Mouse (Mus musculus) MEL (cell line): ENCODE data around the gene Nckap1. TPM values are rescaled to one million over a fixed set of nuclear protein-coding genes. Genes with fewer than 3 reads are reported as not detected.

ENCODE experiments used
- DNase-seq: peaks from one replicate; pipeline ENCODE4 v3.0.0; 2011; ENCODE audit warnings: low read depth, low spot score
- H3K27ac ChIP-seq: 2 replicates; pipeline ENCODE4 v1.5.1; 2012; ENCODE audit warnings: low read depth, mild to moderate bottlenecking, control low read depth, low read length, moderate library complexity; ENCODE audit not compliant: control insufficient read depth
- H3K27me3 ChIP-seq, 2 experiments: fragments of 150-350 bp in 1 of 2; sonication (generic) in 1 of 2; 2 replicates each; pipeline ENCODE4 v1.6.1; 2012; ENCODE audit warnings: low read length in 2 of 2, mild to moderate bottlenecking in 2 of 2, improper control_type of control experiment in 1 of 2, moderate library complexity in 1 of 2; ENCODE audit not compliant: insufficient read depth in 2 of 2, control insufficient read depth in 1 of 2
- H3K36me3 ChIP-seq, 2 experiments: 2 replicates each; pipeline ENCODE4 v1.6.1; 2012 to 2014; ENCODE audit warnings: low read length in 2 of 2, improper control_type of control experiment in 1 of 2, inconsistent platforms in 1 of 2, mild to moderate bottlenecking in 1 of 2; ENCODE audit not compliant: insufficient read depth in 2 of 2, control insufficient read depth in 1 of 2
- H3K4me1 ChIP-seq, 2 experiments: fragments of 150-350 bp in 1 of 2; sonication (generic) in 1 of 2; 2 replicates each; pipeline ENCODE4 v1.6.1; 2012; ENCODE audit warnings: low read length in 2 of 2, improper control_type of control experiment in 1 of 2, mild to moderate bottlenecking in 1 of 2; ENCODE audit not compliant: insufficient read depth in 2 of 2, control insufficient read depth in 1 of 2
- H3K4me3 ChIP-seq, 2 experiments: fragments of 150-350 bp in 1 of 2; sonication (generic) in 1 of 2; 2 replicates each; pipeline ENCODE4 v1.5.1; 2012; ENCODE audit warnings: low read depth in 2 of 2, low read length in 2 of 2, mild to moderate bottlenecking in 2 of 2, moderate library complexity in 2 of 2, control low read depth in 1 of 2, improper control_type of control experiment in 1 of 2; ENCODE audit not compliant: control insufficient read depth in 1 of 2, insufficient read depth in 1 of 2
- H3K79me2 ChIP-seq: 2 replicates; pipeline ENCODE4 v1.6.1; 2012; ENCODE audit warnings: mild to moderate bottlenecking, low read length, moderate library complexity; ENCODE audit not compliant: control insufficient read depth, poor library complexity, insufficient read depth
- H3K9ac ChIP-seq: 2 replicates; pipeline ENCODE4 v1.6.1; 2012; ENCODE audit warnings: low read depth, mild to moderate bottlenecking, control low read depth, low read length, moderate library complexity; ENCODE audit not compliant: control insufficient read depth, poor library complexity, severe bottlenecking
- H3K9me3 ChIP-seq: fragments of 150-350 bp; sonication (generic); replicated peaks from 2 replicates; pipeline ENCODE4 v1.6.1; 2012; ENCODE audit warnings: mild to moderate bottlenecking, low read length, improper control_type of control experiment, moderate library complexity; ENCODE audit not compliant: insufficient read depth
- CHD1 ChIP-seq: IDR thresholded peaks from 2 replicates; pipeline ENCODE4 v1.6.1; 2012; ENCODE audit warnings: low read depth, mild to moderate bottlenecking, inconsistent platforms, low read length, improper control_type of control experiment
- CTCF ChIP-seq, 3 experiments: IDR thresholded peaks in 2 of 3; conservative IDR thresholded peaks in 1 of 3; 2 replicates each; pipeline ENCODE4 v1.5.1; 2011 to 2012; ENCODE audit warnings: low read length in 3 of 3, low read depth in 2 of 3, mild to moderate bottlenecking in 2 of 3, improper control_type of control experiment in 1 of 3, inconsistent platforms in 1 of 3, mixed read lengths in 1 of 3, moderate library complexity in 1 of 3; ENCODE audit not compliant: control insufficient read depth in 1 of 3, insufficient read depth in 1 of 3, poor library complexity in 1 of 3, severe bottlenecking in 1 of 3
- E2F4 ChIP-seq: IDR thresholded peaks from 2 replicates; pipeline ENCODE4 v1.6.1; 2011; ENCODE audit warnings: low read depth, low read length, improper control_type of control experiment, borderline replicate concordance
- EP300 ChIP-seq, 2 experiments: IDR thresholded peaks; 2 replicates each; pipeline ENCODE4 v1.6.1; 2011; ENCODE audit warnings: improper control_type of control experiment in 2 of 2, low read length in 2 of 2, low read depth in 1 of 2, mild to moderate bottlenecking in 1 of 2
- ETS1 ChIP-seq: IDR thresholded peaks from 2 replicates; pipeline ENCODE4 v1.6.1; 2012; ENCODE audit warnings: low read depth, mild to moderate bottlenecking, inconsistent platforms, low read length, improper control_type of control experiment, moderate library complexity
- HCFC1 ChIP-seq: IDR thresholded peaks from 2 replicates; pipeline ENCODE4 v1.6.1; 2012; ENCODE audit warnings: low read depth, mild to moderate bottlenecking, inconsistent platforms, low read length, improper control_type of control experiment, moderate library complexity
- KAT2A ChIP-seq: conservative IDR thresholded peaks from 2 replicates; pipeline ENCODE4 v1.6.1; 2012; ENCODE audit warnings: low read depth, low read length, improper control_type of control experiment, inconsistent platforms
- MAX ChIP-seq: IDR thresholded peaks from 2 replicates; pipeline ENCODE4 v1.6.1; 2011; ENCODE audit warnings: low read length, improper control_type of control experiment
- MYB ChIP-seq: IDR thresholded peaks from 2 replicates; pipeline ENCODE4 v1.6.1; 2011; ENCODE audit warnings: mild to moderate bottlenecking, low read depth, low read length, improper control_type of control experiment
- MYC ChIP-seq: IDR thresholded peaks from 2 replicates; pipeline ENCODE4 v1.6.1; 2011; ENCODE audit warnings: low read depth, mild to moderate bottlenecking, low read length, improper control_type of control experiment, moderate library complexity
- NELFE ChIP-seq: IDR thresholded peaks from 2 replicates; pipeline ENCODE4 v1.6.1; 2011; ENCODE audit warnings: low read depth, low read length, improper control_type of control experiment
- NRF1 ChIP-seq: IDR thresholded peaks from 2 replicates; pipeline ENCODE4 v1.6.1; 2014; ENCODE audit warnings: low read depth, mild to moderate bottlenecking, inconsistent platforms, low read length, improper control_type of control experiment, moderate library complexity; ENCODE audit not compliant: poor library complexity, insufficient read depth, severe bottlenecking
- POLR2A ChIP-seq, 2 experiments: IDR thresholded peaks; 2 replicates each; pipeline ENCODE4 v1.6.1; 2011 to 2012; ENCODE audit warnings: low read length in 2 of 2, mild to moderate bottlenecking in 2 of 2, control low read depth in 1 of 2, improper control_type of control experiment in 1 of 2, low read depth in 1 of 2, moderate library complexity in 1 of 2; ENCODE audit not compliant: control insufficient read depth in 1 of 2, insufficient read depth in 1 of 2, poor library complexity in 1 of 2
- POLR2AphosphoS2 ChIP-seq: IDR thresholded peaks from 2 replicates; pipeline ENCODE4 v1.6.1; 2011; ENCODE audit warnings: low read length, improper control_type of control experiment
- RCOR1 ChIP-seq: IDR thresholded peaks from 2 replicates; pipeline ENCODE4 v1.6.1; 2012; ENCODE audit warnings: low read depth, mild to moderate bottlenecking, inconsistent platforms, low read length, improper control_type of control experiment
- SIN3A ChIP-seq: IDR thresholded peaks from 2 replicates; pipeline ENCODE4 v1.6.1; 2012; ENCODE audit warnings: low read length, improper control_type of control experiment, inconsistent platforms
- TAL1 ChIP-seq: IDR thresholded peaks from 2 replicates; pipeline ENCODE4 v1.6.1; 2012; ENCODE audit warnings: mild to moderate bottlenecking, inconsistent platforms, low read length, moderate library complexity, mixed read lengths
- ZC3H11A ChIP-seq: IDR thresholded peaks from 2 replicates; pipeline ENCODE4 v1.6.1; 2012; ENCODE audit warnings: low read depth, mild to moderate bottlenecking, inconsistent platforms, low read length, improper control_type of control experiment
- ZNF384 ChIP-seq: IDR thresholded peaks from 2 replicates; pipeline ENCODE4 v1.6.1; 2012; ENCODE audit warnings: low read depth, mild to moderate bottlenecking, inconsistent platforms, low read length, improper control_type of control experiment
- polyA plus RNA-seq, 2 experiments: library from polyadenylated mRNA; stranded (reverse) in 1 of 2; unstranded in 1 of 2; fragments of >175 nt in 1 of 2; fragments of >200 nt in 1 of 2; gene quantifications; 2 replicates each; pipeline versions ENCODE4 v1.2.1 to v1.2.4; 2012; ENCODE audit warnings: low replicate concordance in 2 of 2, low read depth in 1 of 2; ENCODE audit not compliant: insufficient read length in 2 of 2, insufficient read depth in 1 of 2, missing spikeins in 1 of 2
- total RNA-seq: library from RNA; depleted of rRNA; stranded (reverse); fragments of 300-350 nt; gene quantifications from 2 replicates; pipeline ENCODE4 v1.2.3, GENCODE M21; 2012

Gene Nckap1
- total and polyA plus RNA-seq, 3 experiments, result 5.9 to 7.1 TPM; not detected in 1

GRCm38 (mm10) chr2:80567411-80567810 is 13.8 kb downstream of the Nckap1 start:
- DNase-seq, result no peak
- no peaks in the 10 kb centered on the region for H3K79me2 ChIP-seq
- TF ChIP-seq ZNF384, result no peak
- TF ChIP-seq MYC, result no peak
- no peak for TF ChIP-seq CHD1
- no peak for TF ChIP-seq CTCF (IDR thresholded peaks at IDR 0.05 in 2 of 3, conservative IDR thresholded peaks at IDR 0.05 in 1 of 3; ENCODE audit: control insufficient read depth in 1 of 3, insufficient read depth in 1 of 3, low read depth in 2 of 3, low read length in 3 of 3, poor library complexity in 1 of 3, severe bottlenecking in 1 of 3)
- TF ChIP-seq MYB, result no peak
- no peak for TF ChIP-seq POLR2AphosphoS2
- TF ChIP-seq RCOR1, result no peak
- no peak for TF ChIP-seq NELFE
- TF ChIP-seq NRF1, result no peak
- no peak for TF ChIP-seq TAL1
- no peaks in the 10 kb centered on the region for H3K27me3 ChIP-seq
- H3K27ac ChIP-seq, result no peak overlapping the region
- H3K36me3 ChIP-seq, result no peaks in the 10 kb centered on the region; a peak in 1 of 4 replicates
- no peak overlapping the region for H3K9ac ChIP-seq
- no peak overlapping the region for H3K4me3 ChIP-seq
- H3K9me3 ChIP-seq, result no peaks in the 10 kb centered on the region
- peaks cover 0 to 2% of the 10 kb centered on the region in 2 experiments; a peak in 1 of 4 replicates for H3K4me1 ChIP-seq

DNA sequence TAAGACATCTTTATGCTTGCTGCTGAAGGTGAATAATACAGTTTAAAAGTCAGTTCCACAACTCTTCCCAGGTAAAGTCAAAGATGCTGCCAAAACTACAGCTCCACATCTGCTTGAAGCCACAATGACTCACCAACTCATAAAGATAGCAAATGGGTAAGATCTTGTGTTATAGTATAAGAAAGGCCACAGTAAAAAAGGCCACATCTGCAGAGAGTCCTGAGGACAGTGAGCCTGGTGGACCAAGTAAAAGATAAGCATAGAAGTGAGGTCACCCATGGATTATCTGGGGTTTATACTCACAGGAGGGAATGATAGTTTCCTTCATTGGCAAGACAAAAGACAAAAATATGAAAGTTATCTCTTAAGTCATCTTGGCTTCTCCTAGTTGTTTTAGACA is 18.9 kb downstream of the Nckap1 start:
- no peak for DNase-seq
- Histone ChIP-seq H3K4me1 (peaks cover 2 to 3% of the 10 kb centered on the region in 2 experiments; a peak in 1 of 4 replicates), H3K4me3 (no peak overlapping the region), H3K9ac (no peak overlapping the region), H3K9me3 (no peaks in the 10 kb centered on the region), H3K36me3 (peaks cover 0 to 5% of the 10 kb centered on the region in 2 experiments; a peak in 1 of 4 replicates), H3K27me3 (no peaks in the 10 kb centered on the region), H3K27ac (no peak overlapping the region), H3K79me2 (no peaks in the 10 kb centered on the region)
- TF ChIP-seq EP300 (IDR thresholded peaks at IDR 0.05; ENCODE audit: low read depth in 1 of 2, low read length in 2 of 2) (peak in 1 of 2 experiments; percentile 32; a peak in 1 of 4 replicates), SIN3A (no peak)

DNA sequence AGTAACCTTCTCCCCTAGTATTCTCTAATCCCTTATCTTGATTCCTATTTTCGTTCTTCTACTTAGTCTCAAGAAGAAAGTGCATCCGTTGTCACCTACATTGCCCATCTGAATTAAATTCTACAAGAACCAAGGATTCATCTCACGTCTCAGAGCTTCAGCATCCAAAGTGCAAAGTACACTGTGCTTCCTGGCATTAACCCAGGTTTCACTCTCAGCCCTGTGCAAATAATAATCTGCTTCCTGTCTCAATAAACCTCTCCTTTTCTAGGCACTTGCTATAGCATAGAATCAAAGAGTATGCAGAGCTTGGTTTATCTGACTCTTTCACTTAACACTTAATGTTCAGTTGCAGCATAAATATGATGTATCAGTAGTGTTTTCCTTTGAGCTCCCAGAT is 19.7 kb downstream of the Nckap1 start:
- DNase-seq, result no peak
- H3K4me3 ChIP-seq, result no peak overlapping the region
- no peaks in the 10 kb centered on the region for H3K79me2 ChIP-seq
- peaks cover 0 to 5% of the 10 kb centered on the region in 2 experiments; a peak in 1 of 4 replicates for H3K36me3 ChIP-seq
- H3K4me1 ChIP-seq, result peaks cover 2 to 3% of the 10 kb centered on the region in 2 experiments; a peak in 1 of 4 replicates
- H3K27ac ChIP-seq, result no peak overlapping the region
- TF ChIP-seq E2F4, result no peak
- TF ChIP-seq RCOR1, result no peak
- no peak for TF ChIP-seq HCFC1
- no peak for TF ChIP-seq MAX
- no peak for TF ChIP-seq ZC3H11A
- no peak for TF ChIP-seq KAT2A
- TF ChIP-seq POLR2A (IDR thresholded peaks at IDR 0.05; ENCODE audit: control insufficient read depth in 1 of 2, insufficient read depth in 1 of 2, low read depth in 1 of 2, low read length in 2 of 2, poor library complexity in 1 of 2), result no peak
- TF ChIP-seq ETS1, result no peak
- no peak for TF ChIP-seq NELFE
- TF ChIP-seq, all 39 proteins: peak for 0
- no peak overlapping the region for H3K9ac ChIP-seq
- H3K9me3 ChIP-seq, result no peaks in the 10 kb centered on the region
- H3K27me3 ChIP-seq, result no peaks in the 10 kb centered on the region
